Mouse (Mus musculus) bone marrow macrophage, adult 2 months (primary cell): Measurements from ENCODE around the gene Tbc1d8b.

Experiments used
- CTCF ChIP-seq: IDR thresholded peaks from 2 replicates; pipeline ENCODE4 v1.5.1; 2012; ENCODE audit warnings: low read depth, mild to moderate bottlenecking, low read length, moderate library complexity
- POLR2A ChIP-seq: IDR thresholded peaks from 2 replicates; pipeline ENCODE4 v1.6.1; 2012; ENCODE audit warnings: mild to moderate bottlenecking, low read depth, low read length, borderline replicate concordance

GRCm38 (mm10) chrX:139684410-139684774 lies 404 bp upstream of the Tbc1d8b start:
- TF ChIP-seq CTCF = no peak
- TF ChIP-seq POLR2A = no peak
